Mouse (Mus musculus) intestine, postnatal 0 days (tissue): Measurements from ENCODE around the gene Plekhh3. TPM values are rescaled to one million over a fixed set of nuclear protein-coding genes. Genes with fewer than 3 reads are reported as not detected.

Experiments
- ATAC-seq: fragments of 200-750 bp; cut with Nextera tagmentation; 2 replicates; pipeline ENCODE4 v1.8.0; 2017; ENCODE audit warnings: mild to moderate bottlenecking, moderate TSS enrichment, moderate library complexity
- H3K27ac ChIP-seq: fragments of 300-500 bp; sonication (generic); 2 replicates; pipeline ENCODE4 v1.5.1; 2014; ENCODE audit warnings: mild to moderate bottlenecking, low read depth, low read length, moderate library complexity
- H3K27me3 ChIP-seq: fragments of 300-500 bp; sonication (generic); replicated peaks from 2 replicates; pipeline ENCODE4 v1.6.1; 2014; ENCODE audit warnings: low read length, mixed read lengths; ENCODE audit not compliant: control insufficient read depth, insufficient read depth
- H3K36me3 ChIP-seq: fragments of 300-500 bp; sonication (generic); 2 replicates; pipeline ENCODE4 v1.6.1; 2014; ENCODE audit warnings: mild to moderate bottlenecking, moderate library complexity; ENCODE audit not compliant: control insufficient read depth, insufficient read depth
- H3K4me1 ChIP-seq: fragments of 300-500 bp; sonication (generic); replicated peaks from 2 replicates; pipeline ENCODE4 v1.6.1; 2014; ENCODE audit warnings: antibody characterized with exemption, low read length, mixed read lengths; ENCODE audit not compliant: control insufficient read depth, insufficient read depth
- H3K4me2 ChIP-seq: fragments of 300-500 bp; sonication (generic); replicated peaks from 2 replicates; pipeline ENCODE4 v1.6.1; 2014; ENCODE audit warnings: low read depth, mild to moderate bottlenecking, moderate library complexity
- H3K4me3 ChIP-seq: fragments of 300-500 bp; sonication (generic); 2 replicates; pipeline ENCODE4 v1.5.1; 2014; ENCODE audit warnings: low read depth, low read length
- H3K9ac ChIP-seq: fragments of 300-500 bp; sonication (generic); 2 replicates; pipeline ENCODE4 v1.6.1; 2014; ENCODE audit warnings: mild to moderate bottlenecking, low read depth, low read length
- H3K9me3 ChIP-seq: fragments of 300-500 bp; sonication (generic); 2 replicates; pipeline ENCODE4 v1.6.1; 2016; ENCODE audit warnings: mixed run types; ENCODE audit not compliant: control insufficient read depth
- CTCF ChIP-seq: sonication (generic); IDR thresholded peaks from 2 replicates; pipeline ENCODE4 v1.5.1; 2016; ENCODE audit warnings: low read depth, mild to moderate bottlenecking, control low read depth, antibody characterized with exemption, moderate library complexity
- WGBS: fragments of 180-500 bp; shearing (Covaris S2); extraction: QIAGEN DNeasy Blood & Tissue Kit; methylation state at CpG from one replicate; pipeline ENCODE4 v1.1.7; 2014; 5-methylcytosine and 5-hydroxymethylcytosine counted together
- polyA plus RNA-seq: library from polyadenylated mRNA; unstranded; fragments of >200 nt; fragmentation: Nextera tagmentation; extraction: Ambion mirVana; gene quantifications from 2 replicates; pipeline ENCODE4 v1.2.1, GENCODE M21; 2015

Plekhh3 gene
- polyA plus RNA-seq, 1 experiment from 2014 or later: 7.8 TPM

DNA sequence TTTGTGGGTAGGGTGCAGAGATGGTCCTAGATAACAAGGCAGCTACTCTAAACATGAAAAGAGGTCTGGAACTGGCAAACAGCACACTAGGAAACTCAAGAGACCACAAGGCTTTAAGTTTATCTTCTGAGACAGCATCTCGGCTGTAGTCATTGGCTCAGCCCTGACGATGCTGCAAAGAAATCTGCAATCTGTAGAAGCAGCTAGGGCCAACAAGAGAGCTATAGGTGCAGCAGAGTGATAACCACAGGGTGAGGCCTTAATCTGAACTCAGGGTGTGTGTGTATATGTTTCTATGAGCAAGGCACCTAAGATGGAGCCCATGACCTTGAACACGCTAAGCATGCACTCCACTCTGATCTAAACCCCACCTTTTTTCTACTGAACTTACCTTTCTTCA is 28.4 kb upstream of the Plekhh3 start:
- Histone ChIP-seq H3K27me3 (no peaks in the 10 kb centered on the region), H3K36me3 (peaks cover 75% of the 10 kb centered on the region), H3K4me3 (no peak overlapping the region), H3K9me3 (no peaks in the 10 kb centered on the region), H3K4me2 (no peak overlapping the region), H3K27ac (no peak overlapping the region), H3K4me1 (no peaks in the 10 kb centered on the region), H3K9ac (no peak overlapping the region)
- no peak for TF ChIP-seq CTCF
- ATAC-seq: no peak
- 80% methylated on average over 3 of the region's 3 CpGs for WGBS

DNA sequence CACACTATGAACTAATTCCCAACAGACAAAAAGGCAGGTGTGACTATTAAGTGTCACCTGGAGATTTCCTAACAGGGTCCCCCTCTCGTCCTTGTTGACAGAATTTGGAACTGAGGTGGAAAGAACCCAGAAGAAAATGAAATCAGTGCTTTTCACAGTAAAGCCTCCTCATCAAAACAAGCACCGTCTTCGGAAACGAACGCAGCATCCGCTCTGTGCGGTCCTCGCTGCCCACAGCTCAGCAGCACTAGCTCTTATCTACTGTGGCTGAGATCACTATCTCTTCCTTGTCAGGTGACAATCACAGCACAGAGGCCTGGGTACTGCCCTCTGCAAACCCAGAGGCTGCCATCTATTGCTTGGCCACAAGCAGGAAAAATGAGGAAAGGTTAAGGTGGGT is 25.0 kb upstream of the Plekhh3 start:
- no peak overlapping the region for H3K4me3 ChIP-seq
- no peaks in the 10 kb centered on the region for H3K9me3 ChIP-seq
- H3K4me1 ChIP-seq: no peaks in the 10 kb centered on the region
- no peak overlapping the region for H3K4me2 ChIP-seq
- no peaks in the 10 kb centered on the region for H3K27me3 ChIP-seq
- peaks cover 75% of the 10 kb centered on the region for H3K36me3 ChIP-seq
- no peak overlapping the region for H3K27ac ChIP-seq
- H3K9ac ChIP-seq: no peak overlapping the region
- WGBS: 82% methylated on average over 8 of the region's 8 CpGs
- no peak for ATAC-seq
- no peak for TF ChIP-seq CTCF

DNA sequence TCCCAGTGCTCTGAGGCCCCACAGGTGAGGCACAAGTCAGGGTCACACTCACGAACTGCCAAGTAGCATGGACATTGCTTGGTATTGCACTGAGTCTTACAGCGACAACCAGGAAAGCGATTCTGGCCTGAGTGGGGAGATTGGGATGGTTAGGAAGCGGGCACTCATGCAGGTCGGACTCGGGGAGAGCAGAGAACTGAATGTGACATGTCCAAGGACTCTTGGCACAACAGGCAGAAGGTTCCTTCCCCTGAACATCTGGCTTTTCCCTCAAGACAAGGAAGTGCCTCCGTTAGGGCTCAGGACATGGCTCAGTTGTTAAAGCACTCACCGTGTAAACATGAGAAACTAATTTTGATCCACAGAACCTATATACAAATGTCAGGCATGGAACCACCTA is 24.4 kb upstream of the Plekhh3 start:
- Histone ChIP-seq H3K9me3 (no peaks in the 10 kb centered on the region), H3K9ac (no peak overlapping the region), H3K36me3 (peaks cover 74% of the 10 kb centered on the region), H3K4me2 (no peak overlapping the region), H3K4me1 (no peaks in the 10 kb centered on the region), H3K27me3 (no peaks in the 10 kb centered on the region), H3K4me3 (no peak overlapping the region), H3K27ac (no peak overlapping the region)
- 82% methylated on average over 8 of the region's 8 CpGs for WGBS
- TF ChIP-seq CTCF: no peak
- ATAC-seq: no peak

DNA sequence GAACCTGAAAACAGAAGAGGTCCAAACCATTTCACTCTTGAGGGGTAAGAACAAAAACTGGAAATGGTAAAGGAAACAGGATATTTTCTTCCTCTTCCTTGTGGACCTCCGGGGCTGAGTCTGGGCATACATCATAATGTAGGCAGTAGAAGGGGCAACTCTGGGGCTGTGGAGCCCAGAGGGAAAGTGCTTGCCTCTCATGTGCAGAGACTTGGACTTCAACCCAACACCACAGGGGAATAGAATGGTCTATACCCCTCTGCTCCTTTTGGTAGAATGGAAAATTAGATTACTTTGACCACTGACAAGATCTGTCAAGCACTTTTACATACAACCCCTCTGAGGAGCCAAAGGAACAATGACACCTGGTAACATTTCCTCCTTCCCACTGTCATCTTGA is 23.9 kb upstream of the Plekhh3 start:
- Histone ChIP-seq H3K4me1 (no peaks in the 10 kb centered on the region), H3K27me3 (no peaks in the 10 kb centered on the region), H3K36me3 (peaks cover 70% of the 10 kb centered on the region), H3K27ac (no peak overlapping the region), H3K9ac (no peak overlapping the region), H3K4me2 (no peak overlapping the region), H3K9me3 (no peaks in the 10 kb centered on the region), H3K4me3 (no peak overlapping the region)
- TF ChIP-seq CTCF: no peak
- ATAC-seq: no peak
- 71% methylated on average over 1 of the region's 1 CpGs for WGBS

DNA sequence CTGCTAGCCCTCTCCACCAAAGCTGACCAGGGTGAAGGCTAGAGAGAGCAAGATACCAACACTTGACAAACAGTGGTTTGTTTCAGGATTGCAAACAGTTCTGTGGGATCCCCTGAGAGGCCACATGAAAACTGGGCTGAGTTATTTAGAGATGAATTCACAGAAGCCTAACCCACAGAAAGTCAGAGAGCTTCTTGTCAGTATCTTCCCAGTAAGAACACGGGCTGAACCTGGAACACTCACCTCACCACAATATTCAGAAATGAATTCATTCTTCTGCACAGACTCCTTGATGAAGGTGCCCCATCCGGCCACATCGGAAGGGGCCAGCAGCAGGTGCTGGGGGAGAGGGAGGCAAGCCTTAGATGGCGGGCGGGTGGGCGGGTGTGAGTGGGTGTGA is 23.5 kb upstream of the Plekhh3 start:
- Histone ChIP-seq H3K4me3 (no peak overlapping the region), H3K27me3 (no peaks in the 10 kb centered on the region), H3K4me1 (no peaks in the 10 kb centered on the region), H3K36me3 (peaks cover 67% of the 10 kb centered on the region), H3K4me2 (no peak overlapping the region), H3K9ac (no peak overlapping the region), H3K9me3 (no peaks in the 10 kb centered on the region), H3K27ac (no peak overlapping the region)
- WGBS: 91% methylated on average over 6 of the region's 6 CpGs
- no peak for ATAC-seq
- no peak for TF ChIP-seq CTCF

DNA sequence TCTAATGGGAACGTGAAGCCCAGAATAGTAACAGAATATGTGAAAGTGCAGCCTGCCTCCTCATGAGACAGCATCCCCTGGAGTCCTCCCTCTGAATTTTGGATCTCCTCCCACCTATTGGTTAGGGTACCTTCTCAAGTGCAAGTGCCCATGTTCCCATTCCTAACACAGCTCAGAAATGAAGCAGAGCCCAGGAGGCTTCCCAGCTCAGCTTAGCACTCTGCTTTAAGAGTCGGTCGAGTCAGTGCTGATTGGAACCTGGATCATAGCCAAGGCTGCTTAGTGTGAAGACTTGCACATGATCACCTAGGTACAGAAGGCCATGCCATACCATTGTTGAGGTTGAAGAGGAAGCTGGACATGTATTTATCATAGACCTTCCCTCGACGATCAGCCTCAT is 23.0 kb upstream of the Plekhh3 start:
- no peaks in the 10 kb centered on the region for H3K27me3 ChIP-seq
- peaks cover 62% of the 10 kb centered on the region for H3K36me3 ChIP-seq
- WGBS: 70% methylated on average over 5 of the region's 5 CpGs
- TF ChIP-seq CTCF: no peak
- H3K27ac ChIP-seq: no peak overlapping the region
- no peaks in the 10 kb centered on the region for H3K4me1 ChIP-seq
- no peak overlapping the region for H3K9ac ChIP-seq
- no peak overlapping the region for H3K4me2 ChIP-seq
- ATAC-seq: no peak
- H3K4me3 ChIP-seq: no peak overlapping the region
- H3K9me3 ChIP-seq: no peaks in the 10 kb centered on the region

DNA sequence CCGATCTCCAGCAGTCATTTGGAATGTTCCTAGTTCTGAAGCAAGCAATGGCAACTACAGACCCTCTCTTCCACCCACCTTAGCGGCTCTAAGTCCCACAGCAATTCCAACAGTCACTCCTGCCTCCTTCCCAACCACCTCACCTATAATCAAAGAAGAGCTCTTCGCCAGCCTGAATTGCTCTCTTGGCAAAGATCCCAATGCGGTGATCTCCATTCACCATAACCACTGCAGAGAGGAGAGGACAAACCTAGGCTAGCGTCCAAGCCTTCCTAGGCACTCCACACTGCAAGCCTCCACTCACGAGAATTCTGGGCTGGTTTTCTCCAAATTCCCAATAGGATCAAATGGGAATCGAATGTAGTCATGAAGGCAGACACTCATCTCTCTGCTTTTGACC is 21.9 kb upstream of the Plekhh3 start:
- H3K4me1 ChIP-seq: no peaks in the 10 kb centered on the region
- no peaks in the 10 kb centered on the region for H3K9me3 ChIP-seq
- no peak for ATAC-seq
- H3K27me3 ChIP-seq: no peaks in the 10 kb centered on the region
- H3K9ac ChIP-seq: no peak overlapping the region
- no peak for TF ChIP-seq CTCF
- WGBS: 89% methylated on average over 7 of the region's 7 CpGs
- H3K36me3 ChIP-seq: peaks cover 52% of the 10 kb centered on the region
- no peak overlapping the region for H3K27ac ChIP-seq
- H3K4me2 ChIP-seq: no peak overlapping the region
- H3K4me3 ChIP-seq: no peak overlapping the region
